Mouse (Mus musculus) intestine, embryonic 14.5 days (tissue): ENCODE results near the gene Ap1m2. TPM values are rescaled to one million over a fixed set of nuclear protein-coding genes. Genes with fewer than 3 reads are reported as not detected.
A peak's percentile ranks its signal among the peaks of the same experiment; 100 is the strongest.
"Not testable (repeated sequence)": the region's sequence is repeated elsewhere in the genome, so short reads cannot be mapped to it uniquely, and the experiment has no call there.

Source experiments
- ATAC-seq: fragments of 200-750 bp; cut with Nextera tagmentation; replicated peaks from 2 replicates; pipeline ENCODE4 v1.8.0; 2017; ENCODE audit warnings: low read depth, moderate number of reproducible peaks, moderate TSS enrichment, moderate library complexity; ENCODE audit not compliant: low FRiP score, low TSS enrichment
- DNase-seq: peaks from one replicate; pipeline ENCODE4 v3.0.0-alpha.2; 2018; ENCODE audit warnings: low spot score
- H3K27ac ChIP-seq: fragments of 300-500 bp; sonication (generic); 2 replicates; pipeline ENCODE4 v1.5.1; 2014; ENCODE audit warnings: low read depth, mild to moderate bottlenecking, control low read depth
- H3K27me3 ChIP-seq: fragments of 300-500 bp; sonication (generic); replicated peaks from 2 replicates; pipeline ENCODE4 v1.6.1; 2014; ENCODE audit warnings: low read length, control low read depth; ENCODE audit not compliant: control insufficient read depth, insufficient read depth
- H3K36me3 ChIP-seq: fragments of 300-500 bp; sonication (generic); 2 replicates; pipeline ENCODE4 v1.6.1; 2014; ENCODE audit warnings: low read length, control low read depth; ENCODE audit not compliant: control insufficient read depth, insufficient read depth
- H3K4me1 ChIP-seq: fragments of 300-500 bp; sonication (generic); replicated peaks from 2 replicates; pipeline ENCODE4 v1.6.1; 2014; ENCODE audit warnings: low read length, control low read depth, mixed read lengths; ENCODE audit not compliant: control insufficient read depth, insufficient read depth
- H3K4me2 ChIP-seq: fragments of 300-500 bp; sonication (generic); 2 replicates; pipeline ENCODE4 v1.6.1; 2014; ENCODE audit warnings: low read length
- H3K4me3 ChIP-seq: fragments of 300-500 bp; sonication (generic); 2 replicates; pipeline ENCODE4 v1.5.1; 2014; ENCODE audit warnings: low read depth, low read length, control low read depth, mixed read lengths
- H3K9ac ChIP-seq: fragments of 300-500 bp; sonication (generic); 2 replicates; pipeline ENCODE4 v1.6.1; 2014; ENCODE audit warnings: mild to moderate bottlenecking, low read length
- H3K9me3 ChIP-seq: fragments of 300-500 bp; sonication (generic); 2 replicates; pipeline ENCODE4 v1.6.1; 2016; ENCODE audit warnings: low read length, control low read depth; ENCODE audit not compliant: control insufficient read depth
- WGBS: fragments of 180-500 bp; shearing (Covaris S2); extraction: QIAGEN DNeasy Blood & Tissue Kit; methylation state at CpG from one replicate; pipeline ENCODE4 v1.1.7; 2014; 5-methylcytosine and 5-hydroxymethylcytosine counted together
- polyA plus RNA-seq: library from polyadenylated mRNA; unstranded; fragments of >200 nt; fragmentation: Nextera tagmentation; extraction: Ambion mirVana; gene quantifications from 2 replicates; pipeline ENCODE4 v1.2.1, GENCODE M21; 2014

Gene Ap1m2
- polyA plus RNA-seq, 1 experiment from 2014 or later, result 75.8 TPM

DNA sequence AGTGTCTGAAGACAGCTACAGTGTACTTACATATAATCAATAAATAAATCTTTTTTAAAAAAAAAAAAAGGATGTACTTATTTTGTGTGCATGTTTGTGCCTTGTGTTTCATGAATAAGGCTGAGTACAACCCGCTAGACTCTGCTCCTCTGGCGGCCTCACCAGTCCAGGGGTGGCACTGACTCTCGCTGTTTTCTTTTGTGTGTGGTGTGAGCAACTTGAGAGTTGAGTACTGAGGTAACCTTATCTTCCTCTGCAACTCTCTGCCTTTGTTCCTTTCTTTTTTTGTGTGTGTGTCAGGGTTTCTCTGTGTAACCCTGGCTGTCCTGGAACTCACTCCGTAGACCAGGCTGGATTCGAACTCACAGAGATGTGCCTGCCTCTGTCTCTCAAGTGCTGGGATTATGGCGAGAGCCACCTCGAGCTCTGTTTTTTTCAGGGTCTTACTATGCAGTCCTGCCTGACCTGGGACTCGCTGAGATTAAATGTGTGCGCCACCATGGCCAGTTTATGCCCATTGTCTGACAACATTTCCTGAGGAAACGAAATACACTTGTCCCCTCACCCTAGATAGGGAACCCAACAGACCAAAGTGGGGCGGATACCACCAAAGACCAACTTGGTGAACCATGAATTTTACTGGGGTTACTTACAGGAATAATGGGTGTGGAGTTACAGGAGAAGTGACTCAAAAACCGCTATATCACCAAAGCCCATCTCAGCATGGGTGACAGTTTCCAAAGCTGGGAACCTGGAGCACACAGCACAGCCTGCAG, 19.4 kb upstream of the Ap1m2 start:
- WGBS, result 87% methylated on average over 12 of the region's 12 CpGs

DNA sequence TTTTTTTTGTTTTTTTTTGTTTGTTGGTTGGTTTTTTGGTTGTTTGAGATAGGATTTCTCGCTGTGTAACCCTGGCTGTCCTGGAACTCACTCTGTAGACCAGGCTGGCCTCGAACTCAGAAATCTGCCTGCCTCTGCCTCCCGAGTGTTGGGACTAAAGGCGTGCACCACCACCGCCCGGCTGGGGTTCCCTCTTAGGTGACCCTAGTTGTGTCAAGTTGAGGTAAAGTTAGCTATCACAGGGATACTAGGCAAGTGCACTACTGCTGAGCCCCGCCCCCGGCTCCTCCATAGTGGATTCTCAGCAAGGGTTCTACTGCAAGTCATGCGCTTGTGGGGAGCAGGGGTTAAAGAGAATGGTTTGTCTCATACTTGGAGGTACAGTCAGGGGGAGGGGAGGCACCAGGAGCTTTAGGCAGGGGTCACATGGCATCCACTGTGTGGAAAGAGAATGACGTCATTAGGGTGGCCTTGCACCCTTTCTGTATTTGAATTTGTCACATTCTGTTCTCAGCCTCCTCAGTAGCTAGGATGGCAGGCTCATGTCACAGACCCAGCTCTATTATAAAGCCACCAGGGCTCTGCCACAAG, 17.7 kb upstream of the Ap1m2 start:
- H3K4me3 ChIP-seq, result no peak overlapping the region
- WGBS, result 92% methylated on average over 10 of the region's 10 CpGs
- no peaks in the 10 kb centered on the region for H3K36me3 ChIP-seq
- H3K9ac ChIP-seq, result no peak overlapping the region
- no peak overlapping the region for H3K27ac ChIP-seq
- ATAC-seq (no peak), DNase-seq (no peak)
- H3K4me1 ChIP-seq, result 0 out of 2 replicates have a peak, but pooled peaks cover 3% of the 10 kb centered on the region
- no peak overlapping the region for H3K4me2 ChIP-seq
- H3K9me3 ChIP-seq, result no peaks in the 10 kb centered on the region
- H3K27me3 ChIP-seq, result no peaks in the 10 kb centered on the region

More for the DNA sequence above, 19.4 kb upstream of the Ap1m2 start:
- H3K36me3 ChIP-seq, result no peaks in the 10 kb centered on the region
- no peaks in the 10 kb centered on the region for H3K9me3 ChIP-seq
- DNase-seq (no peak), ATAC-seq (no peak)
- H3K4me1 ChIP-seq, result 0 out of 2 replicates have a peak, but pooled peaks cover 3% of the 10 kb centered on the region
- no peak overlapping the region for H3K4me3 ChIP-seq
- no peak overlapping the region for H3K27ac ChIP-seq
- no peaks in the 10 kb centered on the region for H3K27me3 ChIP-seq
- no peak overlapping the region for H3K9ac ChIP-seq
- no peak overlapping the region for H3K4me2 ChIP-seq

DNA sequence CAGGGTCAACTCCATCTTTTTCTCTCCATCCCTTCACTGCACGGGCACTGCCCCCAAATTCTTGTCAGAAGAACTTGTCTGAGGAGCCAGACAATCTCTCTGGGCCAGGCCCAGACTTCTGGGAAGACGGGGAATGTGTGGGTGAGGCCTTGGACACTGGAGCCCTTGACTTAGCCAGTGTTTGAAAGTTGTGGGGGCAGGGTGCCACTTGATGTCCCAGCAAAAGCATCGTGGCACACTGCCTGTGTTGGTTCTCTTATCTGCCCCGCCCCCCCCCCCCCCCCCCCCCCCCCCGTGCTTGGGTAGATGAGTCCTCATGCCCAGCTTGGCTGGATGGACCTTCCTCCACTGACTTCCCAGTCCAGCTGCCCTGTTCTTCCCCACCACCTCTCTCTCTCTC, 16.9 kb upstream of the Ap1m2 start:
- no peaks in the 10 kb centered on the region for H3K27me3 ChIP-seq
- no peaks in the 10 kb centered on the region for H3K9me3 ChIP-seq
- H3K4me3 ChIP-seq, result no peak overlapping the region
- H3K4me1 ChIP-seq, result 0 out of 2 replicates have a peak, but pooled peaks cover 3% of the 10 kb centered on the region
- DNase-seq (no peak), ATAC-seq (no peak)
- 53% methylated on average over 3 of the region's 5 CpGs for WGBS
- H3K4me2 ChIP-seq, result no peak overlapping the region
- H3K27ac ChIP-seq, result no peak overlapping the region
- no peaks in the 10 kb centered on the region for H3K36me3 ChIP-seq
- H3K9ac ChIP-seq, result no peak overlapping the region

DNA sequence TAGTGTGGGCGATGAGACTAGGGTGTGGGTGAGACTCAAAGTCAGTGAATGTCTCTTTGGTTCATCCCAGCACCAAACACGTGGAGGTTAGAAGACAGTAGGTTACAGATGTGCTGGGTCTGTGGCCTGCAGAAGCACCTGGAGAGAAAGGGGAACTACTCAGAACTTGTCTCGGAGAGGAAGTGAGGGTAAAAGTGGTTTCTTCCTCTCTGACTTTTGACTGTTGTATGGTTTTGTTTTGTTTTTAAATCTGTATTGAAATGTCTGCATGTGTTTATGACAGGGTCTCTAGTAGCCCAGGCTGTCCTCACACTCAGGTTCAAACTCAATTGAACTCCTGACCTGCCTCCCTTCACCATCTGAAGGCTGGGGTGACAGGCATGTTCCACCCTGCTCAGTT, 15.9 kb upstream of the Ap1m2 start:
- WGBS, result 76% methylated on average over 3 of the region's 3 CpGs
- no peak overlapping the region for H3K9ac ChIP-seq
- H3K36me3 ChIP-seq, result no peaks in the 10 kb centered on the region
- H3K4me1 ChIP-seq, result 0 out of 2 replicates have a peak, but pooled peaks cover 3% of the 10 kb centered on the region
- H3K9me3 ChIP-seq, result no peaks in the 10 kb centered on the region
- H3K27ac ChIP-seq, result no peak overlapping the region
- ATAC-seq, result no peak
- DNase-seq, result no peak
- no peaks in the 10 kb centered on the region for H3K27me3 ChIP-seq
- H3K4me3 ChIP-seq, result no peak overlapping the region
- H3K4me2 ChIP-seq, result no peak overlapping the region

DNA sequence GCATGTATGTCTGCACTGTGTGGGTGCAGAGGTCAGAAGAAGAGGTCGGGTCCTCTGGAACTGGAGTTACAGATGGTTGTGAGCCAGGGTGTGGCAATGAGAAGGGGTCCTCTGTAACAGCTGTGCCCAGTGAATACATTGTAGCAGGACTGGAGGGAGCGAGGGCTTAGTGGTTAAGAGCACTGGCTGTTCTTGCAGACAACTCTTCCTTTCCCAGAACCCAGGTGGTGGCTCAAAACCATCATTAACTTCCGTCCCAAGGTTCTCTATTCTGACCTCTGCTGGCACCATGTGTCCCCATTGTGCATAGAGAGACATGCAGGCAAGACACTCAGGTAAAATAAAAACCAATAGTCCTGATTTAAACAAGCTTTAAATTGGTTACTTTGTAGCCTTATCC, 15.4 kb upstream of the Ap1m2 start:
- Histone ChIP-seq H3K9me3 (no peaks in the 10 kb centered on the region), H3K4me1 (0 out of 2 replicates have a peak, but pooled peaks cover 3% of the 10 kb centered on the region), H3K27ac (no peak overlapping the region), H3K36me3 (no peaks in the 10 kb centered on the region), H3K9ac (no peak overlapping the region), H3K4me3 (no peak overlapping the region), H3K4me2 (no peak overlapping the region), H3K27me3 (no peaks in the 10 kb centered on the region)
- ATAC-seq (no peak), DNase-seq (no peak)
- WGBS, result 78% methylated on average over 3 of the region's 3 CpGs

- peaks cover 14% of the 10 kb centered on the region for H3K4me1 ChIP-seq
- WGBS, result 92% methylated on average over 11 of the region's 11 CpGs
- no peak overlapping the region for H3K9ac ChIP-seq
- no peaks in the 10 kb centered on the region for H3K36me3 ChIP-seq
- H3K4me3 ChIP-seq, result no peak overlapping the region
- DNase-seq, result no peak
- H3K27me3 ChIP-seq, result no peaks in the 10 kb centered on the region
- no peaks in the 10 kb centered on the region for H3K9me3 ChIP-seq
- no peak overlapping the region for H3K4me2 ChIP-seq
- ATAC-seq, result no peak
- no peak overlapping the region for H3K27ac ChIP-seq
Measured at GRCm38 (mm10) chr9:21324269-21324668, 12.1 kb upstream of the Ap1m2 start.

DNA sequence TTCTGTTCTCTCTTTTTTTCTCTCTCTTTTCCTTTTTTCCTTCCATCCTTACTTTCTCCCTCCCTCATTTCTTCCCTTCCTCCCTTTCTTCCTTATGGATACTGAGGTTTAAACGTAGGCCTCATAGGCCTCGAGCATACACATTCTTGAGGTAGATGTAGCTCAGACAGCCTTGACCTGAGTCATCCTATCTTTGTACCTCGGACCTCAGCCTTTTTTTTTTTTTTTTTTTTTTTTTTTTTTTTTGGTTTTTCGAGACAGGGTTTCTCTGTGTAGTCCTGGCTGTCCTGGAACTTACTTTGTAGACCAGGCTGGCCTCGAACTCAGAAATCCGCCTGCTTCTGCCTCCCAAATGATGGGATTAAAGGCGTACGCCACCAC, 10.8 kb upstream of the Ap1m2 start:
- not testable (repeated sequence) for DNase-seq, H3K27ac ChIP-seq, H3K9ac ChIP-seq, ATAC-seq, H3K36me3 ChIP-seq, H3K4me2 ChIP-seq, H3K4me3 ChIP-seq, H3K27me3 ChIP-seq, H3K9me3 ChIP-seq
- H3K4me1 ChIP-seq, result peaks cover 14% of the 10 kb centered on the region
- WGBS, result 91% methylated on average over 8 of the region's 8 CpGs

DNA sequence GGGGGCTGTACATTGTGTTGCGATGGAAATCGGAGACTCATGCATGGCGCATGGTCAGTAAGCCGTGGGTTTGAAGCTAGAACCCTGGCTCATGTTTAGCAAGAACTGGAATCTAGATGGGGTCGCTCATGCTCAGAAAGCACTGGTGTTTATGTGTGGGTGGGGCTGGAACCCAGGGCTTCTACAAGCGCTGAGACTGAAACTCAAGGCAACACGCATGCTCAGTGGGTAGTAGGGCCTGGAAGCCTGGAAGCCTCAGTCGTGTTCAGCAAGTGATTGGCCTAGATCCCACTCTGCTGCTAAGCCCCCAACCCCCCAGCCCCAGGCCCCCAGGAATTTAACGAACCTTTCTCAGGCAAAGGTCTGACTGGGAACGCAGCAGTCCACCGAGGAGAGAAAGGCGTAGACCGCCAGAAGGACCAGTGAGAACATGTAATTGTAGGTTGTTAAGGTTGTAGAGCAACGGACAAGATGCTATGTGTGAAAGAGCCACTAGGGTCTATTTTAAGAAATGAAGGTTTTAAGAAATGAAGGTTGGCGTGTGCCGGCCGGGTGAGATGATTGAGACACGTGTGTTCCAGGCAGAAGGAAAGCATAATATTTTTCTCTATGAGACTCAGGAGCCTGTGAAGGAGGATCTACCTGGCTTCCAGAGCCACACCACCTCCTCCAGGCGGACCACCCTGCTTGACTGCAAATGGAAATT, 10.2 kb upstream of the Ap1m2 start:
- Histone ChIP-seq H3K27me3 (no peaks in the 10 kb centered on the region), H3K9ac (no peak overlapping the region), H3K4me1 (peaks cover 11% of the 10 kb centered on the region), H3K4me3 (no peak overlapping the region), H3K4me2 (peak overlapping the region; percentile 86; the same call in 1 of the 2 replicates), H3K27ac (no peak overlapping the region), H3K36me3 (no peaks in the 10 kb centered on the region), H3K9me3 (no peaks in the 10 kb centered on the region)
- ATAC-seq, result no peak
- WGBS, result 88% methylated on average over 19 of the region's 19 CpGs
- DNase-seq, result no peak
